Mouse (Mus musculus) left cerebral cortex, postnatal 10 days (tissue): ENCODE results near the gene Olfr1046. TPM values are rescaled to one million over a fixed set of nuclear protein-coding genes. Genes with fewer than 3 reads are reported as not detected.
"Not testable (repeated sequence)": the region's sequence is repeated elsewhere in the genome, so short reads cannot be mapped to it uniquely, and the experiment has no call there.

Experiments
- DNase-seq, 2 experiments: peaks; one replicate each; pipeline ENCODE4 v3.0.0; 2021 to 2022; ENCODE audit warnings: low spot score in 2 of 2, mixed read lengths in 1 of 2; ENCODE audit errors: extremely low spot score in 1 of 2
- intact Hi-C: fragments of 180-260 bp; cut with DNase I; formaldehyde crosslinking; loops from one replicate; pipeline ENCODE4 v1.15.1; 2025
- total RNA-seq, 2 experiments: library from RNA; stranded (reverse); gene quantifications; 2 replicates each; pipeline ENCODE4 v1.2.3; 2021

Gene Olfr1046
- not detected for total RNA-seq

DNA sequence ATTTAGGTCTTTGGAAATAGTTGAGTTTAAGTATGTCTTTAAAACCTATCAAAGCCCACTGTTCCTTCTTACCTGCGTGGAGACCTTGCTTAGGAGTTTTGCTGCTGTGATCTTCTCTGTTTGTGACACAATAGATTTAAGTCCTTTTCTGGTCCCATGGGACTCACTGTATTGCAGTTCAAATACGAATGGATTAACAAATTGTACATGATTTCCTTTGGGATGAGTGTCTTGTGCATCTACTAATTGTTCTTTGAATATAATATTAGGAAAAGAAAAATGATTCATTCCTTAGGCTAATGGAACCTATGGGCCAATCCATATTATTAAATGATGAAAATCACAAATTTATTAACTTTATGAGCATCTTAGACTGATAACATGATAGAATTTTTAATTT is at the start of gene Olfr1046:
Gene Olfr1046, minus strand, starts transcription at position 101 of the 400 bp plus-strand sequence.
- intact Hi-C loops: no loop called here
- no peak for DNase-seq

DNA sequence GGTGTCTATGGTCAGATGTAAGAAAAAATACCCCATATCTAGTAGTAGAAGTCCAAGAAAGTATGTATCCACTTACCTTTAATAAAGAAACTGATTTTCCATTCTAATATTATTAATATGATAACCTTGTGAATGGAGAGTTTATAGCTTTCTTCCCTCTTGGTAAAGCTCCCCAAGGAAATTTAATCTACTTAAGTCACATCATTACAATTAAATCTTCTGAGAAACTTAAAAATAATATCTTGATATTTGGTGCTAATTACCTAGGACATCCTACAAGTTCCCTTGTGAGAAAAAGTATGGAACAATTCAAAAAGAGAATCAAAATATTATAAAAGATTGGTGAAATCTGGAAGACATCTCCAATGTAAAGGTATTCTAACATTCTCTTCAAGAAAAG is 39.1 kb upstream of the Olfr1046 start, which contains the start of gene Olfr1049:
Gene Olfr1049, minus strand, starts transcription at position 101 of the 400 bp plus-strand sequence.
- intact Hi-C loops: not testable (repeated sequence)

DNA sequence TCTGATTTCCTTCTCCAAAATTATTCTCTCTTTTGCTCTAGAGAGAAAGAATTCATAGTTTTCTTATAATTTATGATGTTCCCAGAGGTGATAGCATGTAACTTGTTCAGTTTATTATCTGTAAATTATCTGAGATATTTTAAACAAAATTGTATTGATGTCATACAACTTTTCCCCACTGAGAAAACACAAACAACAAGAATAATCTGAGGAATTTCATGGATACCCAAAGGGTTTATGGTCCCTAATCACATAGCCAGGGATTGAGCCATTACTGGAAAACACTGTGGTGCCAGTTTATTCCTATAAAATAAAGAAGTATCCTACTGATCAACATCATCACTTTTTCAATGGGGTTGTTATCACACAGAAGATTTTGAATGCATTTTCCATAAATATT is 21.1 kb upstream of the Olfr1046 start, which contains the start of gene Olfr1048:
Gene Olfr1048, minus strand, starts transcription at position 101 of the 400 bp plus-strand sequence.
- intact Hi-C loops: no loop called here
- DNase-seq: no peak

More for the DNA sequence above, 39.1 kb upstream of the Olfr1046 start, which contains the start of gene Olfr1049:
- not testable (repeated sequence) for DNase-seq

DNA sequence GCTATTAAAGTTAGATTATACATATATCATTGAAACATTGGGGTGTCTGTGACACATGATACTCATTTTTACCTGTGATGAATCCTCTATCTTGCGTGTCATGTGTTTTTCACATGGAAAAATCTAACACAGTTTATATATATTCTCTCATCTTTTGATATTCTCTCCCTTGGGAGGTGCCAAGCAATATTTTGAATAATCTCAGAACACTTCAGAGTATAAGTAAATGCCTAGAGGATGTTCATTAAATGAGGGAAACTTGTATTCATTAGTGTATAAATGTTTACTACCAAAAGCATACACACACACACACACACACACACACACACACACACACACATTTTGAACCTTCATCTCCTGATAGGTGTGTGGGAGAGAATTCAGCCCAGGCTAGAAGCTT is 12.2 kb upstream of the Olfr1046 start, which contains the start of gene Olfr1047:
Gene Olfr1047, minus strand, starts transcription at position 101 of the 400 bp plus-strand sequence.
- intact Hi-C loops: no loop called here
- no peak for DNase-seq

DNA sequence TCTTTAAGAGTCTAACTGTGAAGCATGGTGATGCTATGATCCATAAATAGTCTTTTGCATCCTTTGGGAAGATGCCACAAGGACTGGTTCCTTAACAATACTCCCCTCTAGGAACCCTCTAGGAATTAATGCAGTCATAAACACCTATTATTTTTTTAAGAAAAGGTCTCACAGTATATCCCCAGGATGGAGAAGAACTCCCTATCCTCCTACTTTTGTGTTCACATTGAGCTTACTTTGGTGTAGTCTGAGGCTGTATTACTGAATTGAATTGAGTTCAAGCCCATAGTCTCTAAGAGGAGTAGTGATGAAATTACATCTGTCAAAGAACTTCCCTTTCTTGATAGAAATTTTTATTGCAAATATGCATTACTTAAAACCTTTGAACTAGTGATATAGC is 16.2 kb downstream of the Olfr1046 start, which contains the start of gene Olfr1045:
Gene Olfr1045, minus strand, starts transcription at position 101 of the 400 bp plus-strand sequence.
- intact Hi-C loops: no loop called here

DNA sequence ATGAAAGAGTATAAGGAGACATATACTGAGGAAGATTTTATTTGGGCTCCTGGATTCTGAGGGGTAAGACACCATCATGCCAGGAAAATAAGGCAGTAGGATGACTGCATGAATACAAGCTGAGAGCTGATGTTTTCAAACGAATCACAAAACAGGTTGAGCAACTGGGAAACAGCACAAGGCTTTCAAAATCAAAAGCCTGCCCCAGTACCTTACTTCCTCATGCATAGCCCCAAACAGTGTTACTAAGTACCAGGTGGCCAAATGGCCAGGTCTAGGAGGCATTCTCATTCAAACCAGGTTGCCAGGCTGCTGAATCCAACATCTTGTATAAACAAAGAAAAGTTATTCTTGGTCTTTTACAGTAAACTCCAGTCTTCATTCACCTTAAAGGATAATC is 23.3 kb downstream of the Olfr1046 start:
- intact Hi-C loops: no loop called here
- DNase-seq: no peak

More for the DNA sequence above, 16.2 kb downstream of the Olfr1046 start, which contains the start of gene Olfr1045:
- no peak for DNase-seq

DNA sequence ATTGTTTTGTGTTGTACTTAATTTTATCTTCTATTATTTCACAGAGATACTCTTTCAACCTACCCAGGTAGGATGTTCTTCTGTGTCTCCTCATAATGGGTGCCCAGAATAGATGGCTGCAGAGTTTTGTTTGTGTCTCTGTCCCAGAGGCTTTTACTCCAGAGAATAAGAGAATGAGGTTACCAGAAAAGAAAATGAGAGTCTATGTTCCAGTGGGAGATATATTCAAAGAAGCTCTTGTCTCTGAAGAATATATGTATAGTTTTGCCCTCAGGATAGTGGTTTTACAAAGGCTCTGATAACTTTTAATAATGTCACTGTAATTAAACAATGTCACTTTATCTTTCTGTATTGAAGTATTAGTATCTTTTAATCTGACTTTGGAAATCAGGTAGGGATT is 33.5 kb downstream of the Olfr1046 start, which contains the start of gene Olfr52:
Gene Olfr52, minus strand, starts transcription at position 101 of the 400 bp plus-strand sequence.
- DNase-seq: no peak
- intact Hi-C loops: no loop called here

DNA sequence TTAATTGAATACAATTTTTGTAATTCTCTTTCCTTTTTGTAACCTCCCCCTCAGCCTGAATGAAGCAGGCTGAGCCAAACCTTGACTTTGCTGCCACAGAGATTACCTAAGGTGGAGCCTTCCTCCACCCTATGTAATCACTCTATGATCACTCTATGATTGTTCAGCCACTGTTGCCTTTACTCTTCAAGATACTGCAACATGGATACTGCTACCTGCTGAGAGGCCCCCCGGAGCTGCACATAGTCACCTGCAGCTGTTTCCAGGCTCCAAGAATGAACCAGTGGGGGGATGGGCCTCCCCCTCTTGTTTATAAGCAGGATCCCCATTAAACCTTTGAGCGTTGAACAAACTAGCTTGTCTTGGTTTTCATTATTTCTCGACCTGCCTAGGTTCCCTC is 39.2 kb downstream of the Olfr1046 start:
- DNase-seq: no peak
- intact Hi-C loops: no loop called here

DNA sequence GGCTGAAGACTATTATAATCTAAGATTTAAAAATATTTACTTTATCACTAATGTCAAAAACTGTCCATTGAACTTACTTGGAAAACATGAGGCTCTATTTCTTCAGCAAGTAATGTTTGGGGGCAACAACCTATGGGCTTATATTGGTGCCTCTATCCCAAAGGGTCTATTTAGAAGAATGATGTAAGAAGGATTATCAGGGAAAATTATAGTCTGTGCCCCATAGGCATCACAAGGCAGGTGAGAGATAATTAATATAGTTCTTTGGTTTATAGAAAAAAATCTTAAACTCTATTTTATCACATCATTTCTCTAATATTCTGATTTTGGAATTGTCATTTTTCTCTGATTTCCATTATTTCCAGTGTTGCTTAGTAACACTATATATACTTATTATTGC is 41.4 kb downstream of the Olfr1046 start, which contains the start of gene Olfr1044:
Gene Olfr1044, minus strand, starts transcription at position 101 of the 400 bp plus-strand sequence.
- intact Hi-C loops: no loop called here
- DNase-seq: no peak

DNA sequence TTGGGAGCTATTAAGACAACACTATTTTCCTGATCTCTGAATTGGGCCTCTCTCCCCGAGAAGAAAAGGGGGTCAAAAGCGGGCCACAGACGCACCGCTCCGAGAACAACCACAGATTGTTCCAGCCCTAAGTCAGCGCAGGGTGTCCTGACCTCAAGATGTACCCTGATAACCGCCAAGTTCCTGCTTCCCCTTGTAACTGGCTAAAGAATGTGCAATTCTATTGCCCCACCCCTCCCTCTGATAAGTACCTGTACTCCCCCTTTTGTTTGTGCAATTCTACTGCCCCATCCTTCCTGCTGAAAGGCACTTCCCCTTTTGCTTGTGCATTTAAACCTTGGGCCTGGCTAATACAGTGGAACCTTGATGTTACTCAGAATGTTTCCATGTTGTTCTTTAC is 43.7 kb downstream of the Olfr1046 start:
- DNase-seq, intact Hi-C loops: not testable (repeated sequence)

DNA sequence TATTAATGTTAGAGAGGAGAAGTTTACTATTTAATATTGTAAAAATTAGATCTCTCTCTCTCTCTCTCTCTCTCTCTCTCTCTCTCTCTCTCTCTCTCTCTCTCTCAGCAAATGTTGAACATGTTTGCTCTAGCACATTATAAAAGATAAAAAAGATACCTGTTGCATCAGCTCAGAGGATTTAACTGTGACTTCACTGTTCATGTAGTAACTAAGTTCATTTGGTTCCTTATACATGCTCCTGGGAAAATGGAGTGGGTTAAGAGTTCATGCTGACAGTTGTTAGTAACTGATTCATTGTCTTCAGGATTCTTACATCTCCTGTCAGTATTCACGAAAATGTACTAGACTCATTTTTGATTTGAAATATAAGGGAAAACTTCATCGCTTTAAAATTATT is 51.7 kb downstream of the Olfr1046 start, which contains the start of gene Olfr1043:
Gene Olfr1043, minus strand, starts transcription at position 101 of the 400 bp plus-strand sequence.
- intact Hi-C loops: no loop called here
- no peak for DNase-seq

Other genes starting within 250 kb of the Olfr1046 start
- not detected for gene Olfr1029, start 245.4 kb downstream of the Olfr1046 start, total RNA-seq
- not detected for gene Olfr1030, start 240.0 kb downstream of the Olfr1046 start, total RNA-seq
- gene Olfr1031, start 229.0 kb downstream of the Olfr1046 start, total RNA-seq: not detected
- gene Olfr1032, start 213.8 kb downstream of the Olfr1046 start, total RNA-seq: not detected
- gene Olfr1033, start 198.7 kb downstream of the Olfr1046 start, total RNA-seq: not detected
- gene Olfr1034, start 173.5 kb downstream of the Olfr1046 start, total RNA-seq: not detected
- gene Olfr1036, start 145.3 kb downstream of the Olfr1046 start, total RNA-seq: not detected
- not detected for gene Olfr1037, start 131.9 kb downstream of the Olfr1046 start, total RNA-seq
- not detected for gene Olfr1039, start 83.4 kb downstream of the Olfr1046 start, total RNA-seq
- gene Olfr1040, start 72.6 kb downstream of the Olfr1046 start, total RNA-seq: not detected
- not detected for gene Olfr1042, start 57.5 kb downstream of the Olfr1046 start, total RNA-seq
- gene Olfr1043, start 51.8 kb downstream of the Olfr1046 start, total RNA-seq: not detected
- not detected for gene Olfr1044, start 41.5 kb downstream of the Olfr1046 start, total RNA-seq
- not detected for gene Olfr52, start 33.6 kb downstream of the Olfr1046 start, total RNA-seq
- gene Olfr1045, start 16.3 kb downstream of the Olfr1046 start, total RNA-seq: not detected
- not detected for gene Olfr1047, start 12.1 kb upstream of the Olfr1046 start, total RNA-seq
- not detected for gene Olfr1048, start 21.0 kb upstream of the Olfr1046 start, total RNA-seq
- not detected for gene Olfr1049, start 39.0 kb upstream of the Olfr1046 start, total RNA-seq
- gene Olfr1051, start 59.8 kb upstream of the Olfr1046 start, total RNA-seq: not detected
- gene Olfr1052, start 73.1 kb upstream of the Olfr1046 start, total RNA-seq: not detected
- not detected for gene Olfr1053, start 96.0 kb upstream of the Olfr1046 start, total RNA-seq
- gene Olfr1054, start 116.1 kb upstream of the Olfr1046 start, total RNA-seq: not detected
- not detected for gene Olfr1055, start 131.0 kb upstream of the Olfr1046 start, total RNA-seq
- gene Olfr1056, start 143.2 kb upstream of the Olfr1046 start, total RNA-seq: not detected
- not detected for gene Olfr1057, start 159.1 kb upstream of the Olfr1046 start, total RNA-seq
- not detected for gene Olfr1058, start 169.2 kb upstream of the Olfr1046 start, total RNA-seq
- not detected for gene Olfr1061, start 194.7 kb upstream of the Olfr1046 start, total RNA-seq
- gene Olfr1062, start 207.4 kb upstream of the Olfr1046 start, total RNA-seq: not detected
- gene Olfr1065, start 231.3 kb upstream of the Olfr1046 start, total RNA-seq: not detected
- gene Olfr1066, start 237.0 kb upstream of the Olfr1046 start, total RNA-seq: not detected